Mouse (Mus musculus) lung, adult 18-20 months (tissue): Measurements from ENCODE around the gene Tra2b.
"Not testable (repeated sequence)": the region's sequence is repeated elsewhere in the genome, so short reads cannot be mapped to it uniquely, and the experiment has no call there.

Experiments used
- DNase-seq, 2 experiments: peaks; one replicate each; pipeline ENCODE4 v3.0.0; 2022; ENCODE audit warnings: mixed read lengths in 2 of 2

Tra2b gene

DNA sequence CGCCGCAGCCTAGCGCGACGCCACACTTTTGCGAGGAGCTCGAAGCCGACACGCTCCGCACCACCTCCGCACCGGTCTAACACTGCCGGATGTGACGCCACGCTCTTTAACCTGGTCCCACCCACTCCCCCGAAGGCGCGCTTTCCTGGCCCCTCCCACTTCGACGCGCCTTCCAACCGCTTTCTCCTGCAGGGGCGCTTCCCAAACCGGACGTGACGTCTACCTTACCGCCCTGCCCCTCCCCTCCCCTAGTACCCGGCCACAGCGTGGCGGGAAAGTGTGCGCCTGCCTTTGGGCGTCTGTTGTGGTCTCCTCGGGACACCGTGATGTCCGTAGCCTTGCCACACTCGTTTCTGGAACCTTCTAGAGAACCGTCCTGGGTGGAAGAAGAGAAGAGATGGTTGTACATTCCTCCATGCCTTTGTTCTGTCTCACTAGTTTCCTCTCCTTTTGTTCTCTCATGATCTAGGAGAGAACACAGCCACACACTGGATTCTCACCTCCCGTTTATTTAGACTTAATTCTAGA, at the start of gene Tra2b:
Tra2b (minus strand) TSS at position 157 of the 528 bp plus-strand sequence.
- DNase-seq: peak; percentile 97 to 98

DNA sequence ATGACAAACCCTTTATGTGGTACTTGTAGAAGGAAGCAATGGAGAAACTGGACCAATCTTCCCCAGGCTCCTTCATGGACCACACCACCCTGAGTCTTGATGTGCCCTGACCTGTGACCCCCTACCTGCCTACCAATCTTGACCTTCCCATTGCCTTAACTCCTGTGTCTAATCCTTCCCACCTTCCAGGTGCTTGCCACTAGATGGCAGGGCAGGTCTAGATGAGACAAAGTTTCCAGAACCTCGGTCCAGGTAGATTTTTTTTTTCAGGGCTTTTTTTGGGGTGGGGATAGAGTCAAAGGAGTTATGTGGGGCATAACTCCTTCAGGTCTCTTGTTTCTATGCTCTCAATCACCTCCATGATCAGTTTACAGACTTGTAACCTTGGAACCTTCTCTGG, 44.8 kb upstream of the Tra2b start:
- peak; percentile 13 to 40 for DNase-seq

DNA sequence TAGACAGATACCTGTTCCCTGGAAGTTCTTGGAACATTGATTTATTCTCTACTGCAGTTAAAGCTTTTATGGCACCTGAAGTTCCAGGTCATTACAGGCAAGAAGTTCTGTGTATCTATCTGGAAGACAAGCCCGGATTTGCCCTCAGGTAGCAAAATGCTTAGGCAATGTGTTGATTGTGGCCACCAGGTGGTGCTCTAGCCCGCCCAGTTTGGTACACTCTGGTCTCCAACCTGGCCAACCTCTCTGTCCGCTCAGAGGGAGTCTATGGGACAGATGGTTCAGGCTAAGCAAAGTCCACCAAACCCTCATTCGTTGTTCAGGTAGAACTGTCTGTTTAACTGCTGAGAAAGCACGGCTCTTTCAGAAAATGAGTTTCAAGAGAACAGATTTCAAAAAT, 36.8 kb upstream of the Tra2b start:
- DNase-seq: peak; percentile 66 to 72

DNA sequence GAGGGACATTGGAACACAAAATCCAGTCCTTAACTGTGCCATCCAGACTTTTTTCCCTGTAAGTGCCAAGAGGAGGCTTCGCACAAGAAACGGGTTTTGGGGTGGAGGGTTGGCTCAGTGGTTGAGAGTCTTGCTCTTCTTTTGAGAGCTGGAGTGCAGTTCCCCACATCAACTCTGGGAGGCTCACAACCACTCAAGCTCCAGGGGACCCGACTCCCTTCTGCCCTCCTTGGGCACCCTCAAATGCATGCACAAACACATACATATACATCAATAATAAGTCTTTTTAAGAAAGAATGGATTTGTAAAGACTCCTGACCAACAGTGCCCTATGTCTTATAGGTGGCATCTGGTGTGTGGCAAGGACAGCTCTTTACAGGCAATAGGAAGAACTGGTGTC, 35.6 kb upstream of the Tra2b start:
- no peak for DNase-seq

DNA sequence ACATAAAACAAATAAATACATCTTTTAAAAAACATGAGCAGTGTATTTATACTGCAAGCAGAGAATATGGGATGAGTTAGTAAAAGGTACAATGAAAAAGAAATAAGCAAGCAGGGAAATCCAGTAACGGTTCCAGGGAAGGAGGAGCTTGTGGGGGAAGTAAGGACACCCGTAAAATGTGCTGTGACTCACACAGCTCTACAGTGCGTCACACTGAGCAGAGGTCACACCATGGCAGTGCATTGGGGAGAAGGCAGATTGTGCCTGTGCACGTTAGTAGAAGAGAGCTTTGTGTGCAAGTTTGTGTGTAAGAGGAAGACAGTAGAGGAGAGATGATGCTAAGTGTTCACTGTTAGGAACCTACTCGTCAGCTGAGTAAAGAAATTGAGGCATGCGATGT, 31.1 kb upstream of the Tra2b start:
- DNase-seq: no peak

DNA sequence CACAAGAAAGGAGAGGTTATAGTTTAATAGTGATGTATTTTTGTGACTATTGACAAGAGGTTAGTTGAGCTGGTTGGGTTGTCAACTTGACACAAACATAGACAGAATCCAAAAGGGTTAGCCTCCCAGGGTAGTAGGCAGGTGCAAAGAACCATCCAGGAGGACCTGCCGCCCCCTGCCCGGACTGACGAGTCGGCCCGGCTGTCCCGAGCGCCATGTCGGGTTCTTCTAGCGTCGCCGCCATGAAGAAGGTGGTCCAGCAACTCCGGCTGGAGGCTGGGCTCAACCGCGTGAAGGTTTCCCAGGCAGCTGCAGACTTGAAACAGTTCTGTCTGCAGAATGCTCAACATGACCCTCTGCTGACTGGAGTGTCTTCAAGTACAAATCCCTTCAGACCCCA, 29.0 kb upstream of the Tra2b start:
- not testable (repeated sequence) for DNase-seq

DNA sequence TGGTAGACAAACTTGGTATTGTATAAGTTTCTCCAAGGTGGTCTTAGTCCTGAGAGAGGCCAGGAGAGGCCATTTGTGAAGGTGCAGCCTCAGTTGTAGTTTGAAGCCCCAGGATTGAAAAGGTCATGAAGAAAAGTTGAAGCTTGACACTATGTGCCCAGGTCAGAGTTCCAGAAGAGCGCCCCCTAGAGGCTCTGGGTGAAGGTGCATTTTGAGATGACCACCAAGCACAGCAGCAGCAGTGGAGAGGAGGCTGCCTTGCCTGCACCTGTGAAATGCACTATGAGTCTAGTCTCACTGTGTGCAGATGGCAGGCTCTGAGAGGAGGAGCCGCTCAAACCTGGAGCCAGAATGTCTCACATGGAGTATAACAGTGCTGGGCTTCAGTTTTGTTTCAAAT, 27.8 kb upstream of the Tra2b start:
- DNase-seq: no peak

DNA sequence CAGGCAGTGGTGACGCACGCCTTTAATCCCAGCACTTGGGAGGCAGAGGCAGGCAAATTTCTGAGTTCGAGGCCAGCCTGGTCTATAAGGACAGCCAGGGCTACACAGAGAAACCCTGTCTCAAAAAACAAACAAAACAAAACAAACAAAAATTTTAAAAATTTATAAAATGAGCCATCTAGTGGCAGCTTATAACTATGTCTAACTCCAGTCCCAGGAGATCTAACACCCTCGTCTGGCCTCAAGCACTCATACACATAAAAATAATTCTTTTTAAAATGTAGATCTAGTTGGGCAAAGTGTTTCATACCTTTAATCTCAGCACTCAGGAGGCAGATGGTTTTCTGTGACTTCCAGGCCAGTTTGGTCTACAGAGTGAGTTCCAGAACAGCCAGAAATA, 26.6 kb upstream of the Tra2b start:
- DNase-seq: no peak

DNA sequence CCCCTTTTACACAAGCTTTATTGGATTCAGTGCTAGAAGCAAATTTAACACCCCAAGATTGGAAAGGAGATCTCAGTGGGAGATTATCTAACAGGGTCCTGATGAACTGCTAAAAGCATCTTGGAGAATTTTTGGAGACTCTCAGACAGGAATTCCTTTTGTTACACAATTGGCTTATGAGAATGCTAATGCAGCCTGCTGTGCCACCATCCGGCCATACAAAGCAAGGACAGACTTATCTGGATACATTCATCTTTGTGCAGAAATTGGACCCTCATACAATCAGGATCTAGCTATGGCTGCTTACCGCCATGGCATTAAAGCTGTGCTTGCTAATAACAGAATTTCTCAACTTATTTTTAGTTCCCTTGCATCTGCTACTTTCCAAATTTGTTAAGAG, 23.8 kb upstream of the Tra2b start:
- DNase-seq: no peak

DNA sequence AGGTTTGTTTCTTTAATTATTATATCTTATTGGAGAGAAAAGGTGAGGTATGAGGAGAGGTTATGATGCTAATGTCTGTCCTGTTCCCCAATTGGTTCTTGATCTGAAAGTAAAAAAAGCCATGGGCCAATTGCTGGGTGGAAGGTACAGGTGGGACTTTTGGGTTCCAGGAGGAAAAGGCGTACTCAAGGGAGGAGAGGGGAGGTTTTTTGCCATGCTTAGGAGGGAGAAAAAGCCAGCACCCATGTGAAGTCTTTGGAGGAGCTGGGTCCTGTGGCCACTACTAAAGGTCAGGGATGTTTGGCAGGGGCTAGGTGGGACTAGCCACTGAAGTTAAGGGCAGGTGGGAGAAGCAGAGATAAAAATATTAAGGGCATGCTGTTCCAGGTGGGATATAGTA, 21.2 kb upstream of the Tra2b start:
- DNase-seq: no peak

DNA sequence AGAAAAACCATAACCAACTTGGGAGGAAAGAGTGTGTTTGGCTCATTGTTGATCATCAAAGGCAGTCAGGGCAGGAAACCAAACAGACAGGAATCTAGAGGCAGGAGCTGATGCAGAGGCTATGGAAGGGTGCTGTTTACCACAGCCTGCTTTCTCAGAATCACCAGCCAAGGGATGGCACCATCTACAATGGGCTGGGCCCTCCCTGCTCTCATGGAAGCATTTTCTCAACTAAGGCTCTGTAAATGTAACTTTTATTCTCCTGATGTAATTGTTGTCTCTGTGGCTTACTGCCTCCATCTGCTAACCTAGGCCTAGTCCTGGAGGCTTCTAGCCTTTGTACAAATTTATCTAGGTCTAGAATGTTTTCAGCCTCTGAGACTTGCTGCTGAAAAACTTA, 10.7 kb upstream of the Tra2b start:
- no peak for DNase-seq

DNA sequence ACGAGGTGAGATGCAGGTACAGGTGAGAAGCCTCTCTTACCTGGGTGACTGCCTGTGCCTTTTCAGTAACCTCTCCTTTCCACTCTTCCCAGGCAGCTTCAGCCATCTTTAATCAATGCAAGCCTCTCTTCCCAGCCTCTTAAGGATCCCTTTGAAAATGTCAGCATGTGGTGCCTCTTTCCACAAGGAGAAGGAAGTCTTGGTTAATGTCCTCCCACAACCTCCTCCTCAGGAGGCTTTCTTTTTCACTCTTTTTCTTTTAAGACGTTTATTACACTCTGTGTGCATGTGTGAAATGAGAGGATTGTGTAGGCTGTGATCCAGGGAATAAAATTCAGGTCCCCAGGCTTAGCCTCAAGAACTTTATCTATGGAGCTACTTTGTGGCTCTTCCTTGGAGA, 9.3 kb upstream of the Tra2b start:
- no peak for DNase-seq

DNA sequence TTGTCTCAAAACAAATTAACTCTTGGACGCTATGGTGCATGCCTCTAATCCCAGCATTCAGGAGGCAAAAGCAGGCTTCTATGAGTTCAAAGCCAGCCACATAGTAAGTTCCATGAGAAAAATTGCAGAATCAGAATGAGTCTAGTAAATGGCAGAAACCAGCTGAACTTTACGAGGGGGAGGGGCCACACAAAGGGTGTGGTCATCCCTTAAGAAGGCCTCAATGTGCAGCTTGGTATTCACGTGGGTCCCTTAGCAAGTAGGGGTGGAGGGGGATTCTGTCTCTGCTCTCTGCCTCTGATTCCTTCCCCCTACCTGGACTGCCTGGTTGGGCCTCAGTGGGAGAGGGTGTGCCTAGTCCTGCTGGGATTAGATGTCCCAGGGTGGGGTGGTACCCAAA, 4.7 kb upstream of the Tra2b start:
- no peak for DNase-seq

DNA sequence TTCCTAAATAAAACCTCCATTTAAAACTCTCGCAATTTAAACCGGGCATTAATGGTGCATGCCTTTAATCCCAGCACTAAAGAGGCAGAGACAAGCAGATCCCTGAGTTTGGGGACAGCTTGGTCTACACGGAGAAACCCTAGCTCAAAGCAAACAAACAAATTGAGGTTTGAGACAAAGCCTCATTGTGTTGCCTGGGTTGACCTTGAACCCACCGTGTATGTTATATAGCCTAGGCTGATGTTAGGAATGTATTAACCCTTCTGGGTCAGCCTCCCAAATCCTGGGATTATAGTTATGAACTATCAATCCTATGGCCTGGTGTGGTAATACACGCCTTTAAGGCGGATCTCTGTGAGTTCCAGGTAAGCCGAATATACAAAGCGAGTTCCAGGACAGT, 579 bp upstream of the Tra2b start:
- DNase-seq: no peak

DNA sequence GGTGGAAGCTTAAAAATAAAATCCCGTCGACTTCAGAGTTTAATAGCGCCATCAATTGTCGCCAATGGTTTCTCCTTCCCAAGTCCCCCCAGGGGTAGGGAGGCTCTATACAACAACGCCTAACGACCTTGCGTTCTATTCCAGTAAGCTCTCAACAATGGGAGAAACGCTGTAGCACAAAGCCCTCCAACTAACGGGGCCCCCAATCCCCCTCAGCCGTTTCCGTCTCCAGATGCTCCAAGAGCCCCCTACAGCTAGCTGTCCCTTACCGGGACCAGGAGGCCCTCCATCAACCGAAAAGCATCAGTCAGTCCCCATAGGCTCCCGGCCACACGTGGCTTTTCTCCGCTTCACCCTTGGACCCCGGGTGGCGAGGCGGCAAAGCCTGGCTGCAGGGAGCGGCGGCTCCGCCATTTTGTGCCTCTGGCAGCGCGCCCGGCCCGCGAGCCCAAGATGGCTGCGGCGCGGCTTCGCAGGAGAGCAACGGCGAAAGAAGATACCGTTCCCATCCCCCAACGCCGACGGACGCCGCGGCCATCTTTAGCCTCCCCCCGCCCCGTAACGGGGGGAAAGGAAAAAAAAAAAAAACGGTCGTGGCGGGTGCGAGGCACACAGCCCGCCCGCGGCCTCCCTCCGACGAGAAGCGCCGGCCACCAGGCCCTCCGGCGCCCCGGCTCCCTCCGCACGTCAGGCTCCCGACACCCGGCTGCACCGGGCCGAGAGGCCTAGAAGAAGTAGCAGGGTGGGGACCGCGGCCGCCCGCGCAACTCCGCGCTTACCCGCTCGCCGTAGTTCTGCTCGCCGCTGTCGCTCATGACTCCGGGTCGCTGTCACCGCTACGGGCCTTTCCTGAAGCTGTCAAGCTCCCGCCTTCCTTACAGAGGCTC, 600 bp downstream of the Tra2b start:
- peak; percentile 77 to 82 for DNase-seq

DNA sequence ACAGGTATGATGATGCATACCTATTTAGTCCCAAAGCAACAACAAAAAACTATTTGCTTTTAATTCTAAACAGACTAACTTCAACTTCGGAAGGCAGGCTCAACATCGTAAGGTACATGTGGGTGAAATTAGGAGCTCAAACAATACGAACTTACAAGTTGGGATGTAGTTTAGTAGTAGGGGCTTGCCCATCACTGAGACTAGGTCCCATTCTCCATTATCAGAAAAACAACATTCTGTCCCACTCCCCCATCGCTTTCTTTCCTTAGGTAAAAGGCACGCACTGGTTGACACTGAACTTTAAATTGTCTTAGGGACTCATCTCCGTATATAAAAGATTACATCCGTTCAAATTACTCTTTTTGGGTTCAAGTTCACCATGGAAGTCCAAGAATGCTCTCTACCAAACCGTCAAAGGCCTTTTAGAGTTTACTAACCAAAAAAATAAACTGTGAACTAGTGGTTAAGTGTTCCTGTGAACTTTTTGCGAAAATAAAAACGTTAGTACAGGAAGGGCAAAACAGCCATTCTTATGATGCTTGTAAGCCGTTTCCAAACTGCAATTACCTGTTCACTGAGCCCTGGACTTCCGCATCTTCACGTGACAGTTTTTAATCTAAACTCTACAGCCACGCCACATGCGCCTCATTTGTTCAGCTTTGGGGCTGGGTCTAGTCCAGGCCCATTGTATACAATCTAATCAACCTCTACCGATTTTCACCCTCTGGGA, 1.4 kb downstream of the Tra2b start:
- DNase-seq: peak; percentile 37 to 39

DNA sequence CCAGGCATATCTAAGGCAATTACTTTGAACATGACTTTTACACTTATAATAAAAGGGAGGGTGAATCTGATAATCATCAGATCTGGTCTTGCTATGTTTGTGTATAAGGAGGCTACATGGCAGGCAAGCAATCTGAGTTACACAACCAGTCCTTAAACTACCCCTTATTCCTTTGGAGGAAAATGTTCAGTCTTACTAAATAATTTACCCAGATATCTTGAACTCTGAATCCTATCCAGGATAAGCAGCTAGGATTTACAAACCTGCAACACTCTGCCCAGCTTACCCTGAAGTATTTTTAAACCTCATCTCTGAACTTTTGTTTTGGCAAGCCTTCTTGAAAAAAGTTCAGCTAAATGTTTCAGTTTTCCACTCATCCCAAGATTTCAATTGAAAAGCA, 2.7 kb downstream of the Tra2b start:
- DNase-seq: no peak

DNA sequence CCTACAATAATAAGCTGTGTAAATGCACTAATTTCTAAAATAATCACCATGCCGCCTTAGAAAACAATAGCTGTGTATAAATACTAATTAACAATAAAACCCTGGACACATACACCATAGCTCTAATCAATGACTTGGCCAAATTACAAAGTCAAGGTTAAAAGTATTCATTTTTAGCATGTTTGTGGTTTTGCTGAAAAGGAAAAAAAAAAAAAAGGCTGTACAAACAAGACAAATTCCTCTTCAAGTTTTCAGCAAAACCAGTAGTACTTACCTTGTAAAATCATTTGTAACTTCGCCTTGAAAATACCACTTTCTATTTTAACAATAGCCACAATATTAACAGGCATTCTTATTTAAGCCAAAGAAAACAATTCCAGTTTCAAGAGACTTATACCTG, 4.2 kb downstream of the Tra2b start:
- no peak for DNase-seq

DNA sequence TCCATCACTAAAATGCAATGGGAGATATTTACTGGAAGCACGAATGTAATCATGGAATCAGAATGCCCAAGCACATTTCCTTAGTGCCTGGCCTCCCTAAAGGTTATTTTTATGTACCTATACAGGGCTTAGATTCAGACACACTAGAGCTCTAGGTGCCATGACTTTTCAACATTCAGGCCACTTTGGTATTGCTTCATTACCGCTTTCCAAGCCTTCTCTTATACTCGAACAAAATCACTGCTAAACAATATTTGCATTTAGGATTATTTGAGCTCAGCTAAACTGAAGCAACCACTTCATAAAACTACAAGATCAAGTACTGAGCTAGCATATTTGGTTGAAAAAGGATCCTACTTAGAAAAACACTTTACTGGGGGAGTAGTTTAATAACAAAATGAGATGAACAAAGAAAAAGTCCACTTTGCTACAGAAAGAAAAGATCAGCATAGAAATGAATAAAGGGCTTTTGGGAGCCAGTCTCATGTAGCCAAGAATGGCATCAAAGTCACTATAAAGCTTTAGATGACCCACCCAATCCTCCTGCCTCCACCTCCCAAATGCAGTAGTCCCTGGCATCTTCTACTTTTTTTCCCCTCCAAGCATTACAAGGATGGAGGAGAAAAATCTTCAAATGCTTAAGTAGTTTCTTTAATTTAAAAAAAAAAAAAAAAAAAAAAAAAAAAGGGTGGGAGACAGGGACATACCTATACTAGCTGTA, 5.2 kb downstream of the Tra2b start:
- DNase-seq: no peak

DNA sequence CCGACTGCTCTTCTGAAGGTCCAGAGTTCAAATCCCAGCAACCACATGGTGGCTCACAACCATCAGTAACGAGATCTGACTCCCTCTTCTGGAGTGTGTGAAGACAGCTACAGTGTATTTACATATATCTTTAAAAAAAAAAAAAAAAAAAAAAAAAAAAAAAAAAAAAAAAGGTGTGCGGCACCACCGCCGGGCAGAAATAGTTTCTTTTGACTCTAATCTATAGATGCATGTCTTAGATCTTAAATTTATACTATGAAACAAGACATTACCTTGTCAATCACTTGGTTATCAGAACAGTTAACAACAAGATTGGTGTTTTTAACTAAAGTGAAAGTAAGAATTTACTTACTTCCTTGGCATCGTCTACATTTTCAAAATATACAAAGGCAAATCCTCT, 13.6 kb downstream of the Tra2b start:
- not testable (repeated sequence) for DNase-seq

DNA sequence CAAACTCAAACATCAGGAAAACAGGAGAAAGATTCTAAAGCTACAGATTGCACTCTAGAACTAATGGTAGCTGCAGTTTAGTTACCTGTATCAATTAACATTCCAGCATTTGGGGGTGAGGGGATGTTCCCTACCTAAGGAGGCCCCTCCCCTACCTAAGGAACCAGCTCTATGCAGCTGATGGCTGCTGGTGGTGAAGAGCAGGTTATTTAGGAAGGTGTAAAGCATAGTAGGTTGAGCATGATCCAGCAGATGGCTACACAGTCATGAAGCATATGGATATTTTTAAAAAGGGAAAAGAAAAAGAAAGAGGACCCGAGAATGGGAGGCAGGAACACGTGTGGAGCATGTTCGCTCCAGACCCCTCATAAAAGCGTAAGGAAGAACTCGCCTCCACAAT, 15.5 kb downstream of the Tra2b start:
- DNase-seq: no peak

DNA sequence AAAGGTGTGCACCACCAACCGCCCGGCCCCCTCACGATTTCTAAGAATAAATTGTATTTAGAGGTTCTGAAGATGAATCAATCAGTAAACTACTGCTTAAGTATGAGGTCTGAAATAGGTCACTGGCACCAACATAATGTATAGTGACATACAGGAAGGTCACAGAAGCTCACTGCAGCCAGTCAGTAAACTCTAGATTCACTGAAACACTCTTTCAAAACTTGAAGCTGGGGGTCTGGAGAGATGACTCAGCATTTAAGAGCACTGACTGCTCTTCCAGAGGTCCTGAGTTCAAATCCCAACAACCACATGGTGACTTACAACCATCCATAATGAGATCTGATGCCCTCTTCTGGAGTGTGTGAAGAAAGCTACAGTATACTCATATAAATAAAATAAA, 16.1 kb downstream of the Tra2b start:
- DNase-seq: no peak

DNA sequence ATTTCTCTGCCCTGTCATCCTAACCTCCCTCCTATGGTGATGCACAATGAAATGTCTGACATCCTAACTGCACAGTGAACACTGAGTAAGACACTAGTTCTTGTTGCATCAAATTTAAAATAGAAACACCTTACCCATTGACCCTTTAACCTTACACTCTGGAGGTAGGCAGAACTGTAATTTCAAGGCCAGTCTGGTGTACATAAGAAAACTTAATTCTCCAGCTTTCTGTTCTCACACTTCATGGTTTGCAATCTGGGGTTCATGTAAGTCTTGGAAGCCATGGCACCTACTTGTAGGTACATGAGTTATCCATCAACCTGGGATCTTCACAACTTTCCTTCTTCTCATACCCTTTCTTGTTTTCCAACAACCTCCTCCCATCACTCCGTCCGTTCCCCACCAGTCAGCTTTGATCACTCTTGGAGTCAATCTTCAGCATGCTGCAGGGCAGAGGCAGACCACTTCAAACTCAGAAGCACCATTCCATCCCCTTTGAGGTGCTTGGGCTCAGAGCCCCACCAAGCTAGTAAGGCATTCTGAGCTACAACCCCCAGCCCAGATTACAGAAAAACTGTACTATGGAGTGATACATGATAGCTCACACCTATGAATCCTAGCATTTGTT, 23.5 kb downstream of the Tra2b start:
- no peak for DNase-seq
